Mouse (Mus musculus): ENCODE measurements around the gene Cep170b.

The Cep170b gene

GRCm38 (mm10) chr12:112720216-112720615, at the start of gene Cep170b:
Cep170b (plus strand) TSS chr12:112720455.
- peak; percentile 41 for DNase-seq

- DNase-seq, result peak; percentile 36
These were observed 49.4 kb upstream of the Cep170b start for GRCm38 (mm10) chr12:112670718-112671393.

GRCm38 (mm10) chr12:112671891-112672290, 48.4 kb upstream of the Cep170b start:
- DNase-seq, result peak; percentile 33

GRCm38 (mm10) chr12:112672744-112673575, 47.3 kb upstream of the Cep170b start:
- DNase-seq, result peak; percentile 64

- DNase-seq, result peak; percentile 74
These were observed 46.6 kb upstream of the Cep170b start for GRCm38 (mm10) chr12:112673576-112674091.

GRCm38 (mm10) chr12:112674132-112675011, 45.9 kb upstream of the Cep170b start, which contains the start of gene Akt1:
Akt1 (minus strand) TSS chr12:112674884.
- peak; percentile 76 for DNase-seq

GRCm38 (mm10) chr12:112675245-112676035, 44.8 kb upstream of the Cep170b start:
- peak; percentile 84 for DNase-seq

GRCm38 (mm10) chr12:112677076-112677475, 43.2 kb upstream of the Cep170b start:
- no peak for DNase-seq

- DNase-seq, result no peak
These were observed 42.2 kb upstream of the Cep170b start for GRCm38 (mm10) chr12:112677943-112678554.

- no peak for DNase-seq
These were observed 41.7 kb upstream of the Cep170b start, which contains the start of gene Zbtb42 for GRCm38 (mm10) chr12:112678555-112679026. Zbtb42 (plus strand) TSS chr12:112678828.

GRCm38 (mm10) chr12:112679027-112679996, 40.9 kb upstream of the Cep170b start:
- DNase-seq, result no peak

GRCm38 (mm10) chr12:112683351-112683750, 36.9 kb upstream of the Cep170b start:
- DNase-seq, result no peak

- DNase-seq, result no peak
These were observed 31.8 kb upstream of the Cep170b start for GRCm38 (mm10) chr12:112688458-112688857.

GRCm38 (mm10) chr12:112693185-112694126, 26.8 kb upstream of the Cep170b start:
- peak; percentile 95 for DNase-seq

- no peak for DNase-seq
These were observed 26.2 kb upstream of the Cep170b start for GRCm38 (mm10) chr12:112694127-112694475.

GRCm38 (mm10) chr12:112696806-112697425, 23.3 kb upstream of the Cep170b start:
- no peak for DNase-seq

GRCm38 (mm10) chr12:112700522-112700921, 19.7 kb upstream of the Cep170b start:
- no peak for DNase-seq
